Mouse (Mus musculus): Measurements from ENCODE around the gene Evx2. TPM values are rescaled to one million over a fixed set of nuclear protein-coding genes. Genes with fewer than 3 reads are reported as not detected.

Evx2 gene
- polyA plus RNA-seq, 1 experiment: not detected

DNA sequence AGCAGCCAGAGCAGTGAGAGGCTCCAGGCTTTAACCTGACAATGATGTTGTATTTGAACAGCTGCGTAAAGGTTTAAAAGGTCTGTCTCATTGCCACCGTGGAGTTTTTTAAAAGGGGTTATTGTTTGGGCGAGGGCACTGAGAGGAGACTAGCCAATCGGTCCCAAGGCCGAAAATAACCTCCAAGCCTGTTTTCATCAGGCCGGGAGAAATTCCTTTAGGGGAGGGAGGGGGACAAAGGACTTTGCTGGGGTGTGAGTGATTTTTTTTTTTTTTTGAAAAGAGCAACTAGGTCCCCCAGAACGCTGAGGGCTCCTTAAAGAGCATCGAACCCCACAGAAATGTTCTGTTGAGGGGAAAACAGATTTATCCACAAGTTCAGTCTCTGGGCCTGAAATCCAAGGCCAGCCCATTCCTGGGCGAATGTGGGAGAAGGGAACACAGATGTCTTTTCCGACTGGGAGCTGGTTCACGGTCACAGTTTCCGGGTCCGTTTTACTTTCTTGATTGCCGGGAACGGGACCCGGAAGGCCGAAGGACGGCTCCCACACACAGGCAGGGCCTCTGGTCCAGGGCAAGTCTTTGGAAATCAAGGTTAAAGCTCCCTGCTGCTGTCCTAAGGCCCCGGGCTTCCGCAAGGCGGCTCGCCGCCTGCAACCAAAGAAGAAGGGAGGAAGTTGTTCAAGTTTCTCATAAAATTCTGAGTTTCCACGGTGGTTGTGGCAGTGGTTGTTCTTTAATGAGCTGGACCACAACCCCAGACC is 30.4 kb upstream of the Evx2 start:
- peaks cover 11% of the 10 kb centered on the region for H3K9me3 ChIP-seq
- no peaks in the 10 kb centered on the region for H3K36me3 ChIP-seq (replicated peaks; ENCODE audit: low read length)
- no peak for TF ChIP-seq FLI1 (IDR thresholded peaks at IDR 0.05; ENCODE audit: low read length)
- peaks cover 32% of the 10 kb centered on the region for H3K4me1 ChIP-seq
- peaks cover 96% of the 10 kb centered on the region for H3K27me3 ChIP-seq (replicated peaks)
- H3K4me3 ChIP-seq (replicated peaks): no peak overlapping the region

- TF ChIP-seq FLI1 (IDR thresholded peaks at IDR 0.05; ENCODE audit: low read length) (no peak), GATA1 (IDR thresholded peaks at IDR 0.05; ENCODE audit: borderline replicate concordance, low read length) (no peak)
- Histone ChIP-seq H3K9me3 (peaks cover 11% of the 10 kb centered on the region), H3K36me3 (replicated peaks; ENCODE audit: low read length) (no peaks in the 10 kb centered on the region), H3K4me3 (replicated peaks) (no peak overlapping the region), H3K4me1 (peaks cover 29% of the 10 kb centered on the region), H3K27me3 (replicated peaks) (peaks cover 97% of the 10 kb centered on the region)
These were observed 29.6 kb upstream of the Evx2 start for GRCm38 (mm10) chr2:74688795-74689573.

DNA sequence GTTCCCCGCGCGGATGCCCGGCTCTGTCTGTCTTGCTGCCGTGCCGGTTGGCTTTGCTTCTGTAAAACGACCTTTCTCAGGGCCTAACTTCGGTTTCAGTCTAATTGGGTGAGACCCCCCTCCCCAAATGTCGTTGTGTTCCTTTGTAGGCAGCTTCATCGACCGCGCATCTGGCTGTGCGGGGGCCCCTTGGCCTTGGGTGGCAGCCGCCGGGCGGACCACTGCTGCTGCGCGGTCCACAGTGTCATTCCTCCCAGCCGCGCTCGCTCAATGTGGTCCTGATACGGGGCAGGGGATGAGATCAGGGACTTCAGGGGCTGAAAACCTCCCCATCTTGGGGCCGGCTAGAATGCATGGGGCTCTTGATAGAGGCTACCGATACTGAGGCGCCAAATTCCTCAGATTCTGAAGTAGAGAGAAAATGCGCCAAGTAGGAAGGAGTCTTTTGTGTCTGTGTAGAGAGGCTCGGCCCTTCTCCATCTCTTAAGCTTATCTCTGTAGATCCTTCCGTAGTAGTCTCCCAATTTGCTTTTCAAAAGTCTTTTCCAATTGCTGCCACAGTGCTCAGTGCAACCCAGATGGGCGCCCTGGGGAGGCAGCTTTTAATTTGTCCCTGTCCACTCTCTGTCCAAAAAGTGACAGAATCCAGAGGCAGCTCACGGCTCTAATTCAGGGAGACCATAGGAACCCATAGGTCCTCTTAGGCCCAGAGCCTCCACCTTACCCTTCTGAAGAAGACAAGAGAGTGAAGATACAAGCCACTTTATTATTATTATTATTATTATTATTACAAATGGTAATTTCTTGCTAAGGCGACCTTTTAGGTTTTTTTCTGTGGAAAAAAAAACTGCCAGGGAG is 28.6 kb upstream of the Evx2 start:
- TF ChIP-seq FLI1 (IDR thresholded peaks at IDR 0.05; ENCODE audit: low read length): no peak
- Histone ChIP-seq H3K36me3 (replicated peaks; ENCODE audit: low read length) (no peaks in the 10 kb centered on the region), H3K4me1 (peaks cover 34% of the 10 kb centered on the region), H3K27me3 (replicated peaks) (peaks cover 97% of the 10 kb centered on the region), H3K4me3 (replicated peaks) (no peak overlapping the region), H3K9me3 (peaks cover 11% of the 10 kb centered on the region)

GRCm38 (mm10) chr2:74686988-74687697 is 27.8 kb upstream of the Evx2 start:
- H3K4me1 ChIP-seq: peaks cover 35% of the 10 kb centered on the region
- peaks cover 14% of the 10 kb centered on the region for H3K9me3 ChIP-seq
- H3K36me3 ChIP-seq (replicated peaks; ENCODE audit: low read length): no peaks in the 10 kb centered on the region
- no peak for TF ChIP-seq GATA1 (IDR thresholded peaks at IDR 0.05; ENCODE audit: borderline replicate concordance, low read length)
- no peak for TF ChIP-seq FLI1 (IDR thresholded peaks at IDR 0.05; ENCODE audit: low read length)
- H3K27me3 ChIP-seq (replicated peaks): peaks cover 97% of the 10 kb centered on the region
- H3K4me3 ChIP-seq (replicated peaks): no peak overlapping the region

DNA sequence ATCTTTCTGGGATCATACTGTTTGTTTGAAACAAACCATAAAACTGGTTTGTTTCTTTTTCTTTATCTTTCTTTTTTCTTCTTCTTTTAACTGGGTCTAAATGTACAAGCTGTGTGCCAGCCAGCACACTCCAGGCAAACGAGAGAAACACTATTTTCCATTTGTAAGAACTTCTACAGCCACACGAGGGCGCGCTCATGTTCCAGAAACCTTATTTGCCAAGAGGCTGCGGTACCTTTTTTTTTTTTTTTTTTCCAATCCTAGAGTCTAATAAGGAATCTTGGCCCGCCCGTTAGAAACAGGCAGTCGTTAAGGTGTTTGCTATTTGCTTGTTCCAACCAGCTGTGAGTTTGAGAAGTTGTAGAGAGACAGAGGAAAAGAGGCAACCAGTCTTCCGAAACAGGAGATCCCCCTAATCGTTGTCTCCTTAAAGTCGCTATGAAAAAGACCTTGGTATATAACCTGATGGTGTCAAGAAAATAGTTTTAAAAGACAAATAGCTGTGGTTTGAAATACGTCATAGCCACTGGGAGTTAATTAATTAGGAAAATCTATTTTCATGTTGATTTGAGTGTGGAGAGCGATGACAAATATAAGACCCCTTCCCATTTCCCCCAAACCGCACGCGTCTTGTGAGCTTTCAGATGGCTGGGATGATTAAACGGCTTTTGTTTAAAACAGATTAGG is 27.1 kb upstream of the Evx2 start:
- peaks cover 35% of the 10 kb centered on the region for H3K4me1 ChIP-seq
- H3K4me3 ChIP-seq (replicated peaks): no peak overlapping the region
- peaks cover 11% of the 10 kb centered on the region; the same call in 1 of the 2 replicates for H3K9me3 ChIP-seq
- no peak for TF ChIP-seq FLI1 (IDR thresholded peaks at IDR 0.05; ENCODE audit: low read length)
- no peak for TF ChIP-seq GATA1 (IDR thresholded peaks at IDR 0.05; ENCODE audit: borderline replicate concordance, low read length)
- no peaks in the 10 kb centered on the region for H3K36me3 ChIP-seq (replicated peaks; ENCODE audit: low read length)
- H3K27me3 ChIP-seq (replicated peaks): peaks cover 97% of the 10 kb centered on the region

DNA sequence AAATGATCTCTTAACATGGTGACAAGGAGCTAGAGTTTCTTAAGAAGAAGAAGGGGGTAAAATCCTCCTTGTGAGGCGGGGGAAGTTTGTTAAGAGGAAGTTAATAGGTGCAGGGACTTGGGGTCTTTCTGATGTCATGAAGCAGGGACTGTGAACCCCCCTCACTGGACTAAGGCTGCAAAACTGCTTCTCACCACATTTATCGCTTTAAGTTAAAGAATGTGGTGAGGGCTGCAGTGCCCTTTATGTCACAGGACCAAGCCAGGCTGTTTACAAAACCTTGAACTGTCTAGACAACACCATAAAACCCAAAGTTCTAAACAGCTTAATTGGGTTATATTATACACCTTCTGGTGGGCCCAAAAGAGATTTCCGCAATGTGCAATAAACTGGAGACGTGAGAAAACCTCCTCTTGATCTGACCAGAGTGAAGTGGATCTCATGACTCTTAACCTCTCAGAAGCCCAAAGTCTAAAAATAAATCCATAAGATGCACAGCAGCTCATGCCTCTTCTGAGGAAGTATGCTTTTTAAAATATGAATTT is 25.8 kb upstream of the Evx2 start:
- 0 out of 2 replicates have a peak, but pooled peaks cover 5% of the 10 kb centered on the region for H3K9me3 ChIP-seq
- no peaks in the 10 kb centered on the region for H3K36me3 ChIP-seq (replicated peaks; ENCODE audit: low read length)
- peaks cover 36% of the 10 kb centered on the region for H3K4me1 ChIP-seq
- H3K4me3 ChIP-seq (replicated peaks): no peak overlapping the region
- no peak for TF ChIP-seq FLI1 (IDR thresholded peaks at IDR 0.05; ENCODE audit: low read length)
- TF ChIP-seq GATA1 (IDR thresholded peaks at IDR 0.05; ENCODE audit: borderline replicate concordance, low read length): no peak
- peaks cover 98% of the 10 kb centered on the region for H3K27me3 ChIP-seq (replicated peaks)

DNA sequence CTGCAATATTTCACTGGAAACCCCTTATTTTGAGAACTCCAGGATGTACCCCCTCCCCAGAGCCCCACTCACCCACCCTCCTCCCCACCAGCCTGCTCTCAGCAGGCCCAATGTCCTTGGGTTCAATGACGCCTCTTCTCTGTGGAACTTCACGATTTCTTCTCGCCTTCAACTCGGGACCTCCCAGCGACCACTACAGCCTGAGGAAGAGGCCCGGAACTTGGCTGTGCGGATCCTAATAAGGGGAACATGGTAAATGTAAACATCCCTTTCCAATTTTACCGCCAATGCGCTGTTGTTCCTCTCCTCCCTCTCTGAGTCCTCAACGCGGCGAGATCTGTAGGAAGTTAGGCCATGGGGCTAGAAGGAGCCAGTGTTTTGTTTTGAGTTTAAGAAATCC is 24.7 kb upstream of the Evx2 start:
- Histone ChIP-seq H3K36me3 (replicated peaks; ENCODE audit: low read length) (no peaks in the 10 kb centered on the region), H3K4me3 (replicated peaks) (no peak overlapping the region), H3K27me3 (replicated peaks) (peaks cover 98% of the 10 kb centered on the region), H3K4me1 (peaks cover 43% of the 10 kb centered on the region), H3K9me3 (0 out of 2 replicates have a peak, but pooled peaks cover 5% of the 10 kb centered on the region)
- TF ChIP-seq GATA1 (IDR thresholded peaks at IDR 0.05; ENCODE audit: borderline replicate concordance, low read length) (no peak), FLI1 (IDR thresholded peaks at IDR 0.05; ENCODE audit: low read length) (no peak)

- Histone ChIP-seq H3K4me1 (peaks cover 45% of the 10 kb centered on the region), H3K9me3 (0 out of 2 replicates have a peak, but pooled peaks cover 5% of the 10 kb centered on the region), H3K27me3 (replicated peaks) (peaks cover 98% of the 10 kb centered on the region), H3K36me3 (replicated peaks; ENCODE audit: low read length) (no peaks in the 10 kb centered on the region), H3K4me3 (replicated peaks) (no peak overlapping the region)
- TF ChIP-seq FLI1 (IDR thresholded peaks at IDR 0.05; ENCODE audit: low read length) (no peak), GATA1 (IDR thresholded peaks at IDR 0.05; ENCODE audit: borderline replicate concordance, low read length) (no peak)
These were observed 24.2 kb upstream of the Evx2 start for GRCm38 (mm10) chr2:74683471-74683951.
